Mouse (Mus musculus) ES-CJ7 (cell line): ENCODE data around the gene Tbc1d22b.
"Not testable (repeated sequence)": the region's sequence is repeated elsewhere in the genome, so short reads cannot be mapped to it uniquely, and the experiment has no call there.

Experiments used
- DNase-seq: peaks from one replicate; pipeline ENCODE4 v3.0.0; 2011; ENCODE audit warnings: low read depth, low spot score

Gene Tbc1d22b

GRCm38 (mm10) chr17:29589221-29589898, 39.8 kb downstream of the Tbc1d22b start:
- no peak for DNase-seq

GRCm38 (mm10) chr17:29595891-29596770, 46.5 kb downstream of the Tbc1d22b start:
- DNase-seq, result no peak

GRCm38 (mm10) chr17:29596771-29597132, 47.2 kb downstream of the Tbc1d22b start:
- DNase-seq, result no peak

- DNase-seq, result no peak
Observed at GRCm38 (mm10) chr17:29599051-29599450, 49.5 kb downstream of the Tbc1d22b start.

GRCm38 (mm10) chr17:29599537-29599936, 50.0 kb downstream of the Tbc1d22b start:
- no peak for DNase-seq

GRCm38 (mm10) chr17:29601391-29601790, 51.8 kb downstream of the Tbc1d22b start:
- DNase-seq, result no peak

- peak; percentile 68 for DNase-seq
Observed at GRCm38 (mm10) chr17:29603283-29603682, 53.7 kb downstream of the Tbc1d22b start.

GRCm38 (mm10) chr17:29613453-29613852, 63.9 kb downstream of the Tbc1d22b start:
- DNase-seq, result not testable (repeated sequence)

- DNase-seq, result peak; percentile 96
Observed at GRCm38 (mm10) chr17:29614115-29615023, 64.8 kb downstream of the Tbc1d22b start, which contains the start of the genes Rnf8 and Gm28043. Gene Rnf8, plus strand, starts transcription at chr17:29614790. Gene Gm28043, plus strand, starts transcription at chr17:29614876.

GRCm38 (mm10) chr17:29615024-29615551, 65.5 kb downstream of the Tbc1d22b start:
- DNase-seq, result no peak

GRCm38 (mm10) chr17:29615616-29616015, 66.0 kb downstream of the Tbc1d22b start:
- DNase-seq, result no peak

GRCm38 (mm10) chr17:29619231-29619630, 69.6 kb downstream of the Tbc1d22b start:
- no peak for DNase-seq

GRCm38 (mm10) chr17:29623488-29623887, 73.9 kb downstream of the Tbc1d22b start:
- no peak for DNase-seq

- DNase-seq, result no peak
Observed at GRCm38 (mm10) chr17:29627285-29627684, 77.7 kb downstream of the Tbc1d22b start.

- no peak for DNase-seq
Observed at GRCm38 (mm10) chr17:29628946-29629345, 79.4 kb downstream of the Tbc1d22b start.

GRCm38 (mm10) chr17:29629620-29630019, 80.0 kb downstream of the Tbc1d22b start:
- peak; percentile 71 for DNase-seq

GRCm38 (mm10) chr17:29632312-29632711, 82.7 kb downstream of the Tbc1d22b start:
- peak; percentile 67 for DNase-seq

- DNase-seq, result no peak
Observed at GRCm38 (mm10) chr17:29635492-29635891, 85.9 kb downstream of the Tbc1d22b start.

- peak; percentile 57 for DNase-seq
Observed at GRCm38 (mm10) chr17:29636118-29636517, 86.5 kb downstream of the Tbc1d22b start.

- DNase-seq, result no peak
Observed at GRCm38 (mm10) chr17:29637377-29637776, 87.8 kb downstream of the Tbc1d22b start.

GRCm38 (mm10) chr17:29637895-29638294, 88.3 kb downstream of the Tbc1d22b start:
- peak; percentile 61 for DNase-seq
